In genomic region chr16:3908537-3909111, GRCm38 (mm10) we compare ENCODE assay signal across 7 mouse cellular contexts. TPM values are rescaled to one million over a fixed set of nuclear protein-coding genes. Genes with fewer than 3 reads are reported as not detected.
A peak's percentile ranks its signal among the peaks of the same experiment; 100 is the strongest.
DNase-seq lines count a peak whose midpoint lies in the region; ATAC-seq lines count a peak whose summit lies in the region.

TSS of gene 1700037C18Rik (minus strand) at chr16:3908689.
TSS of gene Cluap1 (plus strand) at chr16:3908801.

- intact Hi-C loops in gastrocnemius, postnatal 36 days (cut with DNase I): loop anchor here (5.0 to 10.0 kb wide), 2 partner anchors 61 to 164 kb away; partner anchors contain the start of genes Zfp174 and Zfp263
- intact Hi-C loops in left cerebral cortex, postnatal 36 days (cut with DNase I): no loop called here

- H3K9ac ChIP-seq in intestine, embryonic 16.5 days (ENCODE audit: low read depth, low read length): peak within 1 kb of the TSS; percentile 80
- H3K9ac ChIP-seq in midbrain, embryonic 11.5 days (ENCODE audit: low read length): peak within 1 kb of the TSS; percentile 70

- H3K27me3 ChIP-seq in intestine, embryonic 16.5 days (replicated peaks; ENCODE audit: control insufficient read depth, insufficient read depth, low read length): no peaks in the 10 kb centered on the region
- no peaks in the 10 kb centered on the region for H3K27me3 ChIP-seq in midbrain, embryonic 11.5 days (ENCODE audit: control insufficient read depth, insufficient read depth, low read length)

- ATAC-seq in intestine, embryonic 16.5 days: peak; percentile 99
- ATAC-seq in midbrain, embryonic 11.5 days (ENCODE audit: low FRiP score): peak; percentile 99

- DNase-seq in adrenal gland, adult 2 months: peak; percentile 95
- DNase-seq in embryo, embryonic 11.5 days (ENCODE audit: low read depth, low spot score): peak; percentile 85
- DNase-seq in gastrocnemius, postnatal 36 days: peak; percentile 85
- DNase-seq in left cerebral cortex, postnatal 36 days (ENCODE audit: low spot score in 2 of 2): peak; percentile 92 to 95
- peak; percentile 99 for DNase-seq in midbrain, embryonic 11.5 days (ENCODE audit: low spot score, missing footprints)
- peak; percentile 93 for DNase-seq in skeletal muscle tissue, adult 2 months (ENCODE audit: low read depth, low spot score)

- peak within 1 kb of the TSS; percentile 79 for H3K27ac ChIP-seq in intestine, embryonic 16.5 days (ENCODE audit: low read length)
- H3K27ac ChIP-seq in midbrain, embryonic 11.5 days (ENCODE audit: low read depth, low read length): peak within 1 kb of the TSS; percentile 35; the same call in 1 of the 2 replicates

- H3K4me3 ChIP-seq in intestine, embryonic 16.5 days (ENCODE audit: low read length): peak within 1 kb of the TSS; percentile 61
- peak within 1 kb of the TSS; percentile 56 for H3K4me3 ChIP-seq in midbrain, embryonic 11.5 days (ENCODE audit: low read depth, low read length)

- no peaks in the 10 kb centered on the region for H3K9me3 ChIP-seq in intestine, embryonic 16.5 days (ENCODE audit: control insufficient read depth, low read length)
- no peaks in the 10 kb centered on the region for H3K9me3 ChIP-seq in midbrain, embryonic 11.5 days (ENCODE audit: control insufficient read depth, low read length)

- H3K36me3 ChIP-seq in intestine, embryonic 16.5 days (ENCODE audit: control insufficient read depth, insufficient read depth, low read length): peaks cover 3% of the 10 kb centered on the region
- H3K36me3 ChIP-seq in midbrain, embryonic 11.5 days (ENCODE audit: control insufficient read depth, insufficient read depth, low read length): peaks cover 2% of the 10 kb centered on the region; the same call in 1 of the 2 replicates

- WGBS in intestine, embryonic 16.5 days: under 1% methylated on average over 33 of the region's 33 CpGs
- WGBS in midbrain, embryonic 11.5 days: under 1% methylated on average over 33 of the region's 33 CpGs

- peak within 1 kb of the TSS; percentile 83 for H3K4me2 ChIP-seq in intestine, embryonic 16.5 days (ENCODE audit: low read depth, low read length)
- H3K4me2 ChIP-seq in midbrain, embryonic 11.5 days: peak within 1 kb of the TSS; percentile 78

- peaks cover 4% of the 10 kb centered on the region; the same call in 1 of the 2 replicates for H3K4me1 ChIP-seq in intestine, embryonic 16.5 days (ENCODE audit: control insufficient read depth, insufficient read depth, low read length)
- peaks cover 7% of the 10 kb centered on the region for H3K4me1 ChIP-seq in midbrain, embryonic 11.5 days (ENCODE audit: control insufficient read depth, insufficient read depth, low read length)

RNA-seq across cellular contexts. Expression of gene 1700037C18Rik, which starts in this region (rescaled TPM):
- 1 to 10 TPM; 4.0 to 6.3 TPM for total RNA-seq in adrenal gland, adult 2 months (2021)
- 11.4 and 11.9 TPM in 2 replicates for polyA plus RNA-seq in adrenal gland, adult 2 months (2012; rRNA removed)
- 1 to 10 TPM; 2.1 to 2.6 TPM for total RNA-seq in gastrocnemius, postnatal 36 days (2021)
- polyA plus RNA-seq in intestine, embryonic 16.5 days (2015; fragmentation: Nextera tagmentation; extraction: Ambion mirVana): 5.3 and 7.1 TPM in 2 replicates
- 10 to 100 TPM; 10.1 to 11.1 TPM for total RNA-seq in left cerebral cortex, postnatal 36 days (2021)
- 4.4 and 4.8 TPM in 2 replicates for polyA plus RNA-seq in midbrain, embryonic 11.5 days (2014; fragmentation: Nextera tagmentation; extraction: Ambion mirVana)

RNA-seq across cellular contexts. Expression of gene Cluap1, which starts in this region (rescaled TPM):
- 10 to 100 TPM; 14.4 to 18.2 TPM for total RNA-seq in adrenal gland, adult 2 months (2021)
- polyA plus RNA-seq in adrenal gland, adult 2 months (2012; rRNA removed): 10.3 and 15.2 TPM in 2 replicates
- 1 to 10 TPM; 7.6 to 9.1 TPM for total RNA-seq in gastrocnemius, postnatal 36 days (2021)
- 16.2 and 16.6 TPM in 2 replicates for polyA plus RNA-seq in intestine, embryonic 16.5 days (2015; fragmentation: Nextera tagmentation; extraction: Ambion mirVana)
- 10 to 100 TPM; 26.0 to 33.4 TPM for total RNA-seq in left cerebral cortex, postnatal 36 days (2021)
- polyA plus RNA-seq in midbrain, embryonic 11.5 days (2014; fragmentation: Nextera tagmentation; extraction: Ambion mirVana): 24.8 and 25.3 TPM in 2 replicates

Comparison
In these comparisons a context has a peak if more than half of its experiments do, and no peak if none do; other contexts are left out.
1. Peak in every context shown above with its lines: DNase-seq, ATAC-seq, H3K4me3 ChIP-seq and H3K27ac ChIP-seq.